Mouse (Mus musculus) cortical plate, adult 2 months (tissue): ENCODE results near the gene Rnf26.

ENCODE experiments used
- CTCF ChIP-seq: fragments of 200-500 bp; IDR thresholded peaks from 2 replicates; pipeline ENCODE4 v1.5.1; 2011; ENCODE audit warnings: mild to moderate bottlenecking, control low read depth, low read length; ENCODE audit not compliant: insufficient read depth; ENCODE audit errors: extremely low read depth
- POLR2A ChIP-seq: fragments of 200-500 bp; IDR thresholded peaks from 2 replicates; pipeline ENCODE4 v1.6.1; 2011; ENCODE audit warnings: mild to moderate bottlenecking, low read length, control low read depth; ENCODE audit not compliant: insufficient read depth; ENCODE audit errors: extremely low read depth

GRCm38 (mm10) chr9:44070113-44070843 lies 43.0 kb downstream of the Rnf26 start:
- no peak for TF ChIP-seq CTCF
- no peak for TF ChIP-seq POLR2A
